Mouse (Mus musculus): ENCODE results near the gene Gm9803. TPM values are rescaled to one million over a fixed set of nuclear protein-coding genes. Genes with fewer than 3 reads are reported as not detected.

Gm9803 gene
- polyA plus RNA-seq, 1 experiment from 2014 or later = 14.3 TPM

- H3K4me1 ChIP-seq (replicated peaks; ENCODE audit: control insufficient read depth, insufficient read depth) = no peaks in the 10 kb centered on the region
- TF ChIP-seq EP300 (optimal IDR thresholded peaks at IDR 0.05) (no peak), CTCF (IDR thresholded peaks at IDR 0.05; ENCODE audit: low read depth) (no peak)
- H3K36me3 ChIP-seq (ENCODE audit: control insufficient read depth, insufficient read depth, low read length) = no peaks in the 10 kb centered on the region
- 80% methylated on average over 6 of the region's 6 CpGs for WGBS
- no peak overlapping the region for H3K4me2 ChIP-seq (replicated peaks; ENCODE audit: low read depth)
- DNase-seq (ENCODE audit: low spot score) (no peak), ATAC-seq (ENCODE audit: low FRiP score, low TSS enrichment) (no peak)
- H3K4me3 ChIP-seq (ENCODE audit: low read depth, low read length) = no peak overlapping the region
- no peak overlapping the region for H3K9ac ChIP-seq (ENCODE audit: low read length)
- H3K9me3 ChIP-seq (ENCODE audit: control insufficient read depth, low read length) = no peaks in the 10 kb centered on the region
- no peaks in the 10 kb centered on the region for H3K27me3 ChIP-seq (ENCODE audit: control insufficient read depth, insufficient read depth, low read length)
- H3K27ac ChIP-seq (replicated peaks) = no peak overlapping the region
These were observed 38.1 kb upstream of the Gm9803 start for GRCm38 (mm10) chr10:43485751-43486268.

- H3K27ac ChIP-seq (replicated peaks) = no peak overlapping the region
- no peak overlapping the region for H3K4me2 ChIP-seq (replicated peaks; ENCODE audit: low read depth)
- DNase-seq (ENCODE audit: low spot score) = no peak
- H3K9me3 ChIP-seq (ENCODE audit: control insufficient read depth, low read length) = no peaks in the 10 kb centered on the region
- no peak for ATAC-seq (ENCODE audit: low FRiP score, low TSS enrichment)
- TF ChIP-seq EP300 (optimal IDR thresholded peaks at IDR 0.05) = no peak
- TF ChIP-seq CTCF (IDR thresholded peaks at IDR 0.05; ENCODE audit: low read depth) = no peak
- no peak overlapping the region for H3K4me3 ChIP-seq (ENCODE audit: low read depth, low read length)
- no peak overlapping the region for H3K9ac ChIP-seq (ENCODE audit: low read length)
- H3K4me1 ChIP-seq (replicated peaks; ENCODE audit: control insufficient read depth, insufficient read depth) = no peaks in the 10 kb centered on the region
- no peaks in the 10 kb centered on the region for H3K27me3 ChIP-seq (ENCODE audit: control insufficient read depth, insufficient read depth, low read length)
- WGBS = 84% methylated on average over 3 of the region's 3 CpGs
- no peaks in the 10 kb centered on the region for H3K36me3 ChIP-seq (ENCODE audit: control insufficient read depth, insufficient read depth, low read length)
These were observed 36.4 kb upstream of the Gm9803 start for GRCm38 (mm10) chr10:43487441-43488010.

- H3K27me3 ChIP-seq (ENCODE audit: control insufficient read depth, insufficient read depth, low read length) = no peaks in the 10 kb centered on the region
- H3K27ac ChIP-seq (replicated peaks) = no peak overlapping the region
- no peak overlapping the region for H3K4me2 ChIP-seq (replicated peaks; ENCODE audit: low read depth)
- H3K9ac ChIP-seq (ENCODE audit: low read length) = no peak overlapping the region
- no peaks in the 10 kb centered on the region for H3K9me3 ChIP-seq (ENCODE audit: control insufficient read depth, low read length)
- TF ChIP-seq CTCF (IDR thresholded peaks at IDR 0.05; ENCODE audit: low read depth) (no peak), EP300 (optimal IDR thresholded peaks at IDR 0.05) (no peak)
- WGBS = 53% methylated on average over 4 of the region's 4 CpGs
- H3K36me3 ChIP-seq (ENCODE audit: control insufficient read depth, insufficient read depth, low read length) = no peaks in the 10 kb centered on the region
- no peaks in the 10 kb centered on the region for H3K4me1 ChIP-seq (replicated peaks; ENCODE audit: control insufficient read depth, insufficient read depth)
- H3K4me3 ChIP-seq (ENCODE audit: low read depth, low read length) = no peak overlapping the region
- no peak for DNase-seq (ENCODE audit: low spot score)
- no peak for ATAC-seq (ENCODE audit: low FRiP score, low TSS enrichment)
These were observed 35.6 kb upstream of the Gm9803 start for GRCm38 (mm10) chr10:43488258-43488657.

GRCm38 (mm10) chr10:43489139-43489538 is 34.7 kb upstream of the Gm9803 start:
- no peak overlapping the region for H3K9ac ChIP-seq (ENCODE audit: low read length)
- H3K27ac ChIP-seq (replicated peaks) = no peak overlapping the region
- no peak overlapping the region for H3K4me3 ChIP-seq (ENCODE audit: low read depth, low read length)
- no peaks in the 10 kb centered on the region for H3K9me3 ChIP-seq (ENCODE audit: control insufficient read depth, low read length)
- 78% methylated on average over 7 of the region's 7 CpGs for whole genome bisulfite sequencing
- H3K27me3 ChIP-seq (ENCODE audit: control insufficient read depth, insufficient read depth, low read length) = no peaks in the 10 kb centered on the region
- H3K4me2 ChIP-seq (replicated peaks; ENCODE audit: low read depth) = no peak overlapping the region
- ATAC-seq (ENCODE audit: low FRiP score, low TSS enrichment) (no peak), DNase-seq (ENCODE audit: low spot score) (no peak)
- H3K36me3 ChIP-seq (ENCODE audit: control insufficient read depth, insufficient read depth, low read length) = no peaks in the 10 kb centered on the region
- no peak for TF ChIP-seq EP300 (optimal IDR thresholded peaks at IDR 0.05)
- TF ChIP-seq CTCF (IDR thresholded peaks at IDR 0.05; ENCODE audit: low read depth) = no peak
- H3K4me1 ChIP-seq (replicated peaks; ENCODE audit: control insufficient read depth, insufficient read depth) = no peaks in the 10 kb centered on the region

GRCm38 (mm10) chr10:43489550-43489949 is 34.3 kb upstream of the Gm9803 start:
- H3K9ac ChIP-seq (ENCODE audit: low read length) = no peak overlapping the region
- H3K4me3 ChIP-seq (ENCODE audit: low read depth, low read length) = no peak overlapping the region
- H3K4me2 ChIP-seq (replicated peaks; ENCODE audit: low read depth) = no peak overlapping the region
- ATAC-seq (ENCODE audit: low FRiP score, low TSS enrichment) (no peak), DNase-seq (ENCODE audit: low spot score) (no peak)
- no peak for TF ChIP-seq EP300 (optimal IDR thresholded peaks at IDR 0.05)
- TF ChIP-seq CTCF (IDR thresholded peaks at IDR 0.05; ENCODE audit: low read depth) = no peak
- no peaks in the 10 kb centered on the region for H3K4me1 ChIP-seq (replicated peaks; ENCODE audit: control insufficient read depth, insufficient read depth)
- 43% methylated on average over 6 of the region's 6 CpGs for WGBS
- no peak overlapping the region for H3K27ac ChIP-seq (replicated peaks)
- no peaks in the 10 kb centered on the region for H3K9me3 ChIP-seq (ENCODE audit: control insufficient read depth, low read length)
- H3K36me3 ChIP-seq (ENCODE audit: control insufficient read depth, insufficient read depth, low read length) = no peaks in the 10 kb centered on the region
- no peaks in the 10 kb centered on the region for H3K27me3 ChIP-seq (ENCODE audit: control insufficient read depth, insufficient read depth, low read length)

- TF ChIP-seq EP300 (optimal IDR thresholded peaks at IDR 0.05) (no peak), CTCF (IDR thresholded peaks at IDR 0.05; ENCODE audit: low read depth) (no peak)
- H3K36me3 ChIP-seq (ENCODE audit: control insufficient read depth, insufficient read depth, low read length) = no peaks in the 10 kb centered on the region
- H3K4me1 ChIP-seq (replicated peaks; ENCODE audit: control insufficient read depth, insufficient read depth) = no peaks in the 10 kb centered on the region
- 63% methylated on average over 8 of the region's 8 CpGs for WGBS
- no peak for DNase-seq (ENCODE audit: low spot score)
- H3K4me3 ChIP-seq (ENCODE audit: low read depth, low read length) = no peak overlapping the region
- no peaks in the 10 kb centered on the region for H3K9me3 ChIP-seq (ENCODE audit: control insufficient read depth, low read length)
- H3K27ac ChIP-seq (replicated peaks) = no peak overlapping the region
- no peak overlapping the region for H3K9ac ChIP-seq (ENCODE audit: low read length)
- no peak overlapping the region for H3K4me2 ChIP-seq (replicated peaks; ENCODE audit: low read depth)
- H3K27me3 ChIP-seq (ENCODE audit: control insufficient read depth, insufficient read depth, low read length) = no peaks in the 10 kb centered on the region
- ATAC-seq (ENCODE audit: low FRiP score, low TSS enrichment) = no peak
These were observed 33.9 kb upstream of the Gm9803 start for GRCm38 (mm10) chr10:43490034-43490433.

Data from stomach, postnatal 0 days (tissue).